Mouse (Mus musculus): Measurements from ENCODE around the gene Eif2b4.
"Not testable (repeated sequence)": the region's sequence is repeated elsewhere in the genome, so short reads cannot be mapped to it uniquely, and the experiment has no call there.

Gene Eif2b4

GRCm38 (mm10) chr5:31192939-31193630 lies at the start of gene Eif2b4, which contains the start of gene Snx17:
Eif2b4 (minus strand) TSS chr5:31193430.
Snx17 (plus strand) TSS chr5:31193227.
- peak; percentile 99 for DNase-seq

DNA sequence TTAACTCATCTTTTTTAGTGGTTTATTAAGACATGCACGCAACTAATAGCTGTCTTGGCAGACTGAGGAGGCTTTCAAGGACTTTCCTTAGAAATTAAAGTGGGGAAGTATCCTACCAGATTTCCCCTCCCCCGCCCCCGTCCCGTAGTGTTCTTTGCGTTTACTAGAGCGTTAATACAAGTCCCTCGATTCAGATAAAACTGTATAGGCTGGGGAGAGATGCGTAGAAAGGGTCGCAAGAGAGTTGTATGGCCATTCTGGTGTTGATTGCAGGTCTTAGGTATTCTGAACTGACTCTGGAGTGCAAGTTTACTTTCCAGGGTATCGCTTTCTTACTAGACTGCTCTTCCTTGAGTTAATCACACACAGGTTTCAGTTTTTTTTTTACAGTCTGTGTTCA lies 49.0 kb upstream of the Eif2b4 start:
- no peak for DNase-seq

DNA sequence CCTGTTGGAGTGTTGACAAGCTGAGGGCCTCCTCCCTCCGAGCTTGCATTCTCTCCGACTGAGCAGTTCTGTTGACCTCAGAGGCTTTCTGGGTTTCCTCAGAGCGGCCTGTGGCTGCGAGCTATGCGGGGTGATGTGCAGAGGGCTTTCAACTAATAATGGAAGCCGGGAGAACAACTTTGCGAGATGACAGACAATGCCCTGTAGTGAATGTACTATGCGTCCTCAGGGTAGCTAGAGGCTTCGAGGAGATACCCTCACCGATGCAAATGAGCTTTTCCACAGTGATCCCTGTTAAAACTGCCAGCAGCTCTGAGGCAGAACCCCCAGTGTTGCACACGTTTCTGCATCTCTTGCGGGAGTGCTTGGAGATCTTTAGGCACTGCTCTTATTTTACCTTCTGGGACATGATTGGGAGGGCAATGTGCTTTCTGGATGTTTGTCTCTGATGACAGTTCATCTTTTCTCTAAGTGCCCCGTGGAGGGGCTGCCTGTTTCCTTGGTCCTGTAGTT lies 48.3 kb upstream of the Eif2b4 start:
- no peak for DNase-seq

DNA sequence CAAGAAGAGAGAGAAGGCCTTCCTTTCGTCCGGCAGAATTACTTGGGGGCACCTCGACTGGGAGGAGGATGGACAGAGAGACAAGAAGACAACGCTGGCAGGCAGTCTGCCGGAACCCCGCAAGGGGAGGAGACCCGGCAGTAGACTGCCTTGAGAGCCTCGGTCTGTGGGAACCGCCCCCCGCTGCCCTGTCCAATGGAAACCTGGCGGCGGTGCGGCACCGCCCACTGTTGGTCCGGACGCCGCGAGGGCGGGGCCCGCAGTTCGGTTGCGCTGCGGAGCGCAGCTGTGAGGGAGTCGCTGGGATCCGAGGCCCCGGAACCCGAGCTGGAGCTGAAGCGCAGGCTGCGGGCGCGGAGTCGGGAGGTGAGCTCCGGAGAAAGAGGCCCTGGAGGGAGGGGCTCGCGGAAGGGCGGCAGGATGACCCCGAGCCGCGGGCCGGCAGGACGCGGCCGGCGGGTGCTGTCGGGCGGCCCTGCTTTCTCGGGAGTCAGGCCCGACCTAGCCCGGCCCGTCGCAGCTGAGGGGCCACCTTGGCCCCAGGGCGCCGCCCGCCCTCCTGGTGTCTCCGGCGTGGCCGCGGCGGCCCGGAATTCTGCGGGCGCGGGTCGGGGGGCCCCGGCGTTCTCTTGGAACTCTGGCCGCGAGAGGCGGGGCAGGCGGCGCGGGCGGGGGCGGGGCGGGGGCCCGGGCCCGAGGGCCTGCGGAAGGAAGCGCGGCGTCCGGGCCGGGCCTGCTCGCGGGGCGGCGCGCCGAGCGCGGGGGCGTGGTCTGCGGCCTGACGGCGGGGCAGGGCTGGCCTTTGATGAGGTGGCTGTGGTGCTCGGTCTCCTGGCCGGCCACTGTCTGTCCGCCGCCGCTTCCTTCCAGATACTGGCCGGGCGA lies 47.6 kb upstream of the Eif2b4 start, which contains the start of the genes Nrbp1 and Gm9970:
Gene Nrbp1, plus strand, starts transcription at position 228 of the 885 bp plus-strand sequence.
Gene Gm9970, minus strand, starts transcription at position 596 of the 885 bp plus-strand sequence.
- DNase-seq: peak; percentile 94

DNA sequence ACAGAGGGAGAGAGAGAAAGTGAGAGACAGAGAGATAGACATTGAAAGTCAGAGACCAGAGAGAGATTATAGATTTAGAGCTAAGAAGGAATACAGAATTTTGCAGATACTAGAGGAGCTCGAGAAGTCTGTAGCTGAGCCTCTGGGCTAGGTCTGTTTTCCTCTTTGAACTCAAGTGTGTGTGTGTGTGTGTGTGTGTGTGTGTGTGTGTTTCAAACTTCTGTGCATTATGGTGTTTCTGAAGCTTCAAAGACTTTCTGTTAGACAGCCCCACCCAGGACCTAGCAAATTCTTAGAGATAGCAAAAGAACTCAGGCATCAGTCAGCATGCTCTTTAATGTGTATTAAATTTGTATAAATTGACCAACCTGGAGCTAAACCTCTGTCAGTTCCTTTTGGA lies 33.4 kb upstream of the Eif2b4 start:
- no peak for DNase-seq

DNA sequence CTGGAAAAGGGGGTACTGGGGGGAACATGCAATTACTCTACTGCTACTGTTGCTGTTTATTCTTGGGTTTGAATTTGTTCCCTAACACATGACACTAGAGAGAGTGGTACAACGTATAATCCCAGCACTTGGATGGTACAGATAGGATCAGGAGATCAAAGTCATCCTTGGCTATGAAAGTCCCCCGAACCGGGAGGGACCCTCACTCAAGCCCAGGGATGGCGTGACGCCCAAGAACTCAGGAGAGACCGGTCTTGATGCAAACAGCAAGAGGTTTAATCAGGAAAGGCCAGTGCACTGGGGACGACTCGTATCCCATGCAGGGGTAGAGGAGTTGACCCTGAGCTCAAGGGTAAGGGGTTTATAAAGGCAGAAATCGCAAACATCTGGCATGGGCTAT lies 29.5 kb upstream of the Eif2b4 start:
- DNase-seq: peak; percentile 16

DNA sequence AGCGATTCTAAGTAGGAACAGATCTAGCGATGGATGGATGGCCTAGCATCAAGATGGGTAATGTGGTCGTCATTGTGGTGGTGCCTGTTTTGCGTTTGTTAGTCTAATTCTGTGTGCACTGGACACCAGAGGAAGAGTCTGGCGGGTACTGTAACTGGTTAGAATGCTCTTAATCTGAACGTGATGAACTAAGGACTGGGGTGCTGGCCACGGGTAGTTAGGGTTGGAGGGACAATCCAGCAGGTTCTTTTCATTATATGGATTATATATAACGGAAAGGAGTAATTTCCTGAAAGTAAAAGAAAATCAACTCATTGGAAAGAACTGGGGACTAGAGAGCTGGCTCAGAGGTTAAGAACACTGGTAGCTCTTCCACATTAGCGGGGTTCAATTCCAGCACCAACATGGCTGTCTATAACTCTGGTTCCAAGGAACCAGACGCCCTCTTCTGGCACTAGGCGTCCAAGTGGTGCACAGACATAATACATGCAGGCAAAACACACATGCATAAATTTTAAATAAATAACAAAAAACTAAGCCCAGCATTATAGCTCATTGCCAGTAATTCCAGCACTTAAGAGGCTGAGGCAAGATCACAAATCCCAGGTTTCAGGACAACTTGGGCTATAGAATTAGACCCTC lies 28.2 kb upstream of the Eif2b4 start:
- DNase-seq: peak; percentile 40

DNA sequence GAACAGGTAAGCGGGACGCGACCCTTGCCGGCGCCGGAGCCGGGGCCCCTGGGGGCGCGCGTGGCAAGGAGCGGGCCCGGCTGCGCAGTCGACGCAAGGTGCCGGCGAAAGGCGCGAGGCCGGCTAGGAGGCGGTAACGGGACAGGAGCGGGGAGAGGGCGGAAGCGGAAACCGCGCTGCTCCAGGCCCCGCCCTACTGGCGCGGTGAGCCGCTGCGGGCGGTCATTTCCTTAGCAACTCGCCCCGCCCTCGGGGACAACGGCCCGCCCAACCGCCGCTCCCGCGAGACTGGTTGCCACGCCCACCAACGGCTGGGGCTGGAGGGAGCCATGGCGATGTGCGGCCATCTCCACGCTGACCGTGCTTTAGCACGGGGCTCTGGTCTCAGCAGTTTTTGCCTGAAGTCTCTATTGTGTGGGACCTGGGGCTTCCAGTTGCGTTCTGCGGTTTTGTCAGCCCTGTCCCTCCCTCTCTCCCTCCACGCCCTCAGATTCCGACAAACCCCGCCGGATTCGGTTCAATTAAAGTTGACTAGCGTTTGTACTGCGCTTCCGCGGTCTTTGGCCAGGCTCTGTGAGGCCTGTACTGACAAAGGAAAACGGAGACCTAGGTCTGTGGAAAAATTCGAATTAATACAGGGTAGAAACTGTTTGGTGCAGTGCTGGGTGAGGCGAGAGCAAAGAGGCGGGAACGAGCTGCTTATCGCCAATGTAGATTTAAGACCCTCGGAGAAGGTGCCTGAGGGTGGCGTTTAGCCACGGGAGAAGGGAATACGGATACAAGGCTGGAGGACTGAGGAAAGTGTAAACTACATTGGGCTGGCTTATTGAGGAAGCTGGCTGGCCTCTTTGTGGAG lies 27.4 kb upstream of the Eif2b4 start, which contains the start of gene Ppm1g:
Gene Ppm1g, minus strand, starts transcription at position 240 of the 856 bp plus-strand sequence.
- peak; percentile 98 for DNase-seq

GRCm38 (mm10) chr5:31219911-31220447 lies 26.7 kb upstream of the Eif2b4 start:
- DNase-seq: peak; percentile 62

DNA sequence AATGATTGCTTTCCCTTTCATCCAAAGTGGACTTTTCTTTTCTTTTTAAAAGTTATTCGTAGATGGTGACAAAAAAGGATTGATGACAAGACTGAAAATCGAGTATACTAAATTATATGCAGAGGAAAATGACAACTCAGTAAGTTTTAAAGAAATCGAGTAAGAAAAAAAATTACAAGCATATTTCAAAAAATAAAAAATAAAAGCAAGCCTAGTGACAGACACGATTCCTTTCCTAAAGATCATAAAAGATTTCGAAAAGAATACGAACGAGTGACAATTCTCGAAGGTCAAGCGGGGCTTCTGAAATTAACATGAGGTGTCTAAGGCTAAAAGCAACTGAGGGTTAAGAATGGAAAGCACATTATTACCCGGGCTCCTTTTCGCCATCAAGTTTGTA lies 26.2 kb upstream of the Eif2b4 start:
- DNase-seq: no peak

DNA sequence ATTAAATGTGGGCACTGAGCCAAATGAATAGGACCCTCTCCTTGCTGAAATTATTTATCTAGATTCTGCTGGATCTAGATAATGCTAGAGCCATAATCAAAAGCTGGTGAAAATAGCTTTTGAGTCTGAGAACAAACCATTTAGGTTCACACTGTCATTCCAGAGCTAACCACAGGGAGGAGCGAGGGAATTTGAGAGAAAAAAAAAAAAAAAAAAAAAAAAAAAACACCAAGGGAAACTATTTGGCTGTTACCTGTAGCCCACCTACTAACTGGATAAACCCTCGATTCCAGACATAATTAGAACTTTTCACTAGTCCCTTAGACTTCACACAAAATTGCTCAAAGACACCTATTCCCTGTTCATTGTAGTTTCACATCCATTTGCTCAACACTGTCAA lies 25.8 kb upstream of the Eif2b4 start:
- DNase-seq: no peak

- DNase-seq: no peak
Observed at GRCm38 (mm10) chr5:31218294-31218693, 25.1 kb upstream of the Eif2b4 start.

GRCm38 (mm10) chr5:31216554-31216953 lies 23.3 kb upstream of the Eif2b4 start:
- DNase-seq: not testable (repeated sequence)

- no peak for DNase-seq
Observed at GRCm38 (mm10) chr5:31204421-31204820, 11.2 kb upstream of the Eif2b4 start.

DNA sequence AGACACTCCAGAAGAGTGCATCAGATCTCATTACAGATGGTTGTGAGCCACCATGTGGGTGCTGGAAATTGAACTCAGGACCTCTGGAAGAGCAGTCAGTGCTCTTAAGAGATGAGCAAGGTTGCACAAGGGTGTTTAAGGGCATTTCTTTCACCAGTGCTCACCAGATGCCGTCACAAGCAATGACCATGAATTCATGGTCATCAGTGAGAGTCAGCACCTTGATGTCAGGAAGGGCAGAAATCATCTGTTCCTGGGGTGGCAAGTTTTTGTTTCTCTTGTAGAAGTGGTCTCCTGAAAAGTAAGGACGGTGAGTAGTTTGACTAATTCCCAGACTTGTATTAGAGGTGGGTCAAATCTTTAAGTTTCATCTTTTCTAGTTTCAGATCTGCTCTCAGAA lies 10.6 kb upstream of the Eif2b4 start:
- DNase-seq: no peak

GRCm38 (mm10) chr5:31202933-31203332 lies 9.7 kb upstream of the Eif2b4 start:
- DNase-seq: no peak

DNA sequence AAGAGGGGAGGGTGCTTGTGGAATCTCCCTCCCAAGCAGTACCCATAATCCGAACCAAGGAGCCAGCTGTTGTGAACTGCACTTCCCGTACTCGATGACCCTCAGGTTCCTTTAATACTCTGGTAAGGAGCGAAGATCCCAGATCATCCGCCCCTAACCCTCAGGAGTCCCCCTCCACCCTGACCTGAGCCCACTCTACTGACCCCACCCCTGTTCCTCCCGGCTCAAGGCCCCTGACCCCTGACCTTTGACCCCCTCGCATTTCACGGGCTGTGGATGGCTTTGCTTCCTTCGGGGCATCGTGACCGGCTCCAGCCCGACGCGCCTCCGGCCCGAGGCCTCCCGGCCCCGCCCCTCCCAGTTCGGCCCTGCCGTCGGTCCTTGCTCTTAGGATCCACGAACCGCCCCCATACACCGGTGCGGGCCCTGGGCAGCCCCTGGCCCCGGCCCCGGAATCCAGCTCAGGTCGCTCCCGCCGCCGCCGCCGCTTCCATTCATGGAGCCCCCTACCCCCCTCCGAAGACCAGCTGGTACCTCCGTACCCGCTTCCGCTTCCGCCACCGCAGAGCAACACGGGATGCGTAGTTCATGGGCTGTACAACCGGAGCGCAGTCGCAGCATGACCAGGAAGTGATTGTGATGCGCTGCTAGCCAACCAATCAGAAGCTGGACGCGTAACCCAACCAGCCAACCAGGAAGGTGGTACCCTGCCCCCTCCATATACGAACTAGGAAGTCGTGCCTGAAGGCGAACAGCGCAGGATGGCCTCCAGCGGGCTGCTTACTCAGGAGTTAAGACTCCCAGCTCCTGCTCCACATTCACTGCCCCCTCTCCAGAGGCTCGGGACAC lies 8.7 kb upstream of the Eif2b4 start, which contains the start of gene Zfp513:
Gene Zfp513, minus strand, starts transcription at position 562 of the 849 bp plus-strand sequence.
- peak; percentile 92 for DNase-seq

DNA sequence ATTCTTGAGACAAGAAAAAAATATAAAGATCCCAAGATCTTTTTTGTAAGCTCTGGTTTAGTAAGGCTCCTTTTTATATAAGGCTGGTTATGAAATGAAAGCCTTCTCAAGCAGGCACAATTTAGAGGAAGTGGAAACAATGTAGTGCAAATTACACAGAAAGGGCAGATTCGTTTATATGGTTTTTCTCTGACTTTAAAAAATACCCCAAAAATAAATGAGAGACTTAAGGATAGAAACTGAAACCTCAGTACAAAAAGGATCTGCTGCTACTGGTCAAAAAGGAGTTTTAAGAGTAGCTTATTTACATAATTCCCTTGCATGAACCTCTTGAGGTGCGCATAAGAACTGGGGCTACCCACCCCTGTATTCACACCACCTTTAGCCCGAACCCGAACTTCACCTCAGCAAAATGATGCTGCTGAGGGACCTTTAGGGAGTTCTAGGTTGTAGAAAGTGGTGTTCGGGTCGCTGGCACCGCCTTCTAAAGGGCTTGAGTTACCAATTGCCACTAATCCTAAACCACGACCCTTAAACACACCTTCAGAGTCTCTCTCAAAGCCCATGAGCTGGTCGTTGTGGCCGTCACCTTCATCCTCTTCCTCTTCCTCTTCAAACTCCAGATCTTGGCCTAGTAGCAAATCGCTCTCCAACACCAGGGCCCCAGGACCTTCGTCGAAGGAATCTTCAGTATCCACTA lies 8.0 kb upstream of the Eif2b4 start:
- DNase-seq: no peak

DNA sequence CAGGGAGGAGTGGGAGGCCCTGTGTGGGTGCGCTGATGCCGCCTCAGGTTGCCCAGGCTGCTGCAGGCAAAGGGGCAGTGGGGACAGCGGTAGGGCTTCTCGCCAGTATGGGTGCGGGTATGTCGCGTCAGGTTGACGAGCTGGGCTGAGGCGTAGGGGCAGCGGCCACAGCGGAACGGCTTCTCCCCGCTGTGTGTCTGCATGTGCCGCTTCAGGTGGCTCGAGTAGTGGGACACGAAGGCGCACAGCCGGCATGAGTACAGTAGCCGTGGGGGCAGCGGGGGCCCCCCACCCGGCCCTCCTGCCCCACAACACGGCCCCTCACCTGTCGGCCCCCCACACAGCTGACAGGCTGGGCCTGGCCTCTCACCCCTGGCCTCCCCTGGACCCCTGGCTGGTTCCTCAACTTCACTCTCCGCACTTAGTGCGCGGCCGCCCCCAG lies 7.1 kb upstream of the Eif2b4 start:
- no peak for DNase-seq

DNA sequence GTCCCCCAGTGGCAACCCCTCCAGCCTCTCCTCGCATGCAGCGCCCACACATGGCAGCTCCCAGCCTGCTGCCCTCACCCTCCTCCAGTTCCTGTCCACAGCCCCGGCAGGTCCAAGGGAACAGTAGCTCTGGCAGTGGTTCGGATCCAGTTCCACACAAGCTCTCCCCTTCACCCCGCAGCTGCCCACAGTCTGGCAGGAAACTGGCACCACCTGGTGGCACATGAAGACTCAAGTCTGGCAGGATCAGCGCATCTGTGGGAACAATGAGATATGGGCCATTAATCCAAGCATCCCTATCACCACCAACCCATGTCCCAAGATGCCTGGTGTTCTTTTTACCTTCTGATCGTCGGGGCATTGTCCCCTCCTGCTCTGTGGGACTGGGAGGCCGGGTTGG lies 6.7 kb upstream of the Eif2b4 start:
- no peak for DNase-seq
